Mouse (Mus musculus) thymus, adult 2 months (tissue): ENCODE data around the gene Fry. TPM values are rescaled to one million over a fixed set of nuclear protein-coding genes. Genes with fewer than 3 reads are reported as not detected.

Source experiments
- DNase-seq: peaks from one replicate; pipeline ENCODE4 v3.0.0; 2021
- H3K27ac ChIP-seq: fragments of 200-500 bp; 2 replicates; pipeline ENCODE4 v1.5.1; 2012; ENCODE audit warnings: low read length, control low read depth; ENCODE audit not compliant: control insufficient read depth, insufficient read depth
- H3K27me3 ChIP-seq: fragments of 200-500 bp; 2 replicates; pipeline ENCODE4 v1.6.1; 2012; ENCODE audit warnings: mild to moderate bottlenecking, low read length, moderate library complexity, mixed read lengths; ENCODE audit not compliant: control insufficient read depth, insufficient read depth
- H3K36me3 ChIP-seq: fragments of 200-500 bp; 2 replicates; pipeline ENCODE4 v1.6.1; 2012; ENCODE audit warnings: mild to moderate bottlenecking, low read length, moderate library complexity; ENCODE audit not compliant: control insufficient read depth, insufficient read depth
- H3K4me1 ChIP-seq: fragments of 200-500 bp; replicated peaks from 2 replicates; pipeline ENCODE4 v1.6.1; 2012; ENCODE audit warnings: low read length; ENCODE audit not compliant: control insufficient read depth, insufficient read depth
- H3K4me3 ChIP-seq: fragments of 200-500 bp; 2 replicates; pipeline ENCODE4 v1.5.1; 2012; ENCODE audit warnings: mild to moderate bottlenecking, low read length, control low read depth, moderate library complexity; ENCODE audit not compliant: control insufficient read depth, insufficient read depth
- CTCF ChIP-seq: fragments of 200-500 bp; IDR thresholded peaks from 2 replicates; pipeline ENCODE4 v1.5.1; 2012; ENCODE audit warnings: mild to moderate bottlenecking, control low read depth, low read length, moderate library complexity, borderline replicate concordance; ENCODE audit not compliant: control insufficient read depth, poor library complexity, insufficient read depth; ENCODE audit errors: extremely low read depth
- POLR2A ChIP-seq: fragments of 200-500 bp; IDR thresholded peaks from 2 replicates; pipeline ENCODE4 v1.6.1; 2012; ENCODE audit warnings: mild to moderate bottlenecking, low read length, control low read depth, moderate library complexity; ENCODE audit not compliant: control insufficient read depth, poor library complexity, insufficient read depth; ENCODE audit errors: extremely low read depth
- WGBS: fragments of 180-500 bp; shearing (Covaris S2); methylation state at CpG from one replicate; pipeline ENCODE4 v1.1.7; 2018; 5-methylcytosine and 5-hydroxymethylcytosine counted together
- polyA plus RNA-seq: library from polyadenylated mRNA; depleted of rRNA; stranded (reverse); fragments of >200 nt; gene quantifications from 2 replicates; pipeline ENCODE4 v1.2.3, GENCODE M21; 2012

Fry gene
- polyA plus RNA-seq, 1 experiment, result 9.8 TPM

- H3K4me3 ChIP-seq, result no peak overlapping the region
- TF ChIP-seq CTCF (no peak), POLR2A (no peak)
- H3K27me3 ChIP-seq, result no peaks in the 10 kb centered on the region
- no peaks in the 10 kb centered on the region for H3K4me1 ChIP-seq
- H3K27ac ChIP-seq, result no peak overlapping the region
- WGBS, result 96% methylated on average over 6 of the region's 6 CpGs
- DNase-seq, result no peak
- H3K36me3 ChIP-seq, result no peaks in the 10 kb centered on the region
Measured at GRCm38 (mm10) chr5:150206749-150207148, 88.3 kb downstream of the Fry start.

- H3K27ac ChIP-seq, result no peak overlapping the region
- DNase-seq, result no peak
- 97% methylated on average over 18 of the region's 18 CpGs for WGBS
- H3K27me3 ChIP-seq, result no peaks in the 10 kb centered on the region
- H3K4me3 ChIP-seq, result no peak overlapping the region
- TF ChIP-seq POLR2A, result no peak
- TF ChIP-seq CTCF, result no peak
- no peaks in the 10 kb centered on the region for H3K4me1 ChIP-seq
- no peaks in the 10 kb centered on the region for H3K36me3 ChIP-seq
Measured at GRCm38 (mm10) chr5:150207596-150207995, 89.2 kb downstream of the Fry start.

- WGBS, result 87% methylated on average over 7 of the region's 7 CpGs
- Histone ChIP-seq H3K36me3 (no peaks in the 10 kb centered on the region), H3K4me1 (no peaks in the 10 kb centered on the region), H3K4me3 (no peak overlapping the region), H3K27ac (no peak overlapping the region), H3K27me3 (no peaks in the 10 kb centered on the region)
- DNase-seq, result no peak
- TF ChIP-seq CTCF (no peak), POLR2A (no peak)
Measured at GRCm38 (mm10) chr5:150208009-150208408, 89.6 kb downstream of the Fry start.

- Histone ChIP-seq H3K27ac (no peak overlapping the region), H3K27me3 (no peaks in the 10 kb centered on the region), H3K4me1 (no peaks in the 10 kb centered on the region), H3K4me3 (no peak overlapping the region), H3K36me3 (no peaks in the 10 kb centered on the region)
- DNase-seq, result no peak
- WGBS, result 93% methylated on average over 6 of the region's 6 CpGs
- TF ChIP-seq CTCF (no peak), POLR2A (no peak)
Measured at GRCm38 (mm10) chr5:150214081-150214480, 95.6 kb downstream of the Fry start.

GRCm38 (mm10) chr5:150216066-150216465 is 97.6 kb downstream of the Fry start:
- Histone ChIP-seq H3K27me3 (no peaks in the 10 kb centered on the region), H3K4me3 (no peak overlapping the region), H3K4me1 (no peaks in the 10 kb centered on the region), H3K27ac (no peak overlapping the region), H3K36me3 (no peaks in the 10 kb centered on the region)
- TF ChIP-seq CTCF, result no peak
- no peak for DNase-seq
- WGBS, result 90% methylated on average over 11 of the region's 11 CpGs

GRCm38 (mm10) chr5:150219457-150219856 is 101.0 kb downstream of the Fry start:
- no peak for TF ChIP-seq CTCF
- TF ChIP-seq POLR2A, result no peak
- H3K36me3 ChIP-seq, result no peaks in the 10 kb centered on the region
- H3K27ac ChIP-seq, result no peak overlapping the region
- 96% methylated on average over 8 of the region's 8 CpGs for WGBS
- no peaks in the 10 kb centered on the region for H3K27me3 ChIP-seq
- H3K4me3 ChIP-seq, result no peak overlapping the region
- no peak for DNase-seq
- H3K4me1 ChIP-seq, result no peaks in the 10 kb centered on the region

GRCm38 (mm10) chr5:150220333-150220732 is 101.9 kb downstream of the Fry start:
- WGBS, result 47% methylated on average over 7 of the region's 7 CpGs
- no peak overlapping the region for H3K4me3 ChIP-seq
- no peaks in the 10 kb centered on the region for H3K36me3 ChIP-seq
- DNase-seq, result peak; percentile 44
- no peak for TF ChIP-seq POLR2A
- peak; percentile 79 for TF ChIP-seq CTCF
- no peak overlapping the region for H3K27ac ChIP-seq
- H3K4me1 ChIP-seq, result no peaks in the 10 kb centered on the region
- H3K27me3 ChIP-seq, result no peaks in the 10 kb centered on the region
